Mouse (Mus musculus): ENCODE measurements at regions not wholly inside any gene's neighbourhood (a gene's known extent, or its start where the extent isn't known, plus 50 kb on each side); places are given as distances from the start of the nearest gene placed in this dataset.

GRCm38 (mm10) chr12:90946528-90946918 is 208.3 kb upstream of the Dio2 start:
- no peaks in the 10 kb centered on the region for H3K9me3 ChIP-seq (ENCODE audit: control insufficient read depth, low read length)
- H3K27ac ChIP-seq (replicated peaks in 1 of 2; ENCODE audit: control insufficient read depth in 1 of 2, insufficient read depth in 1 of 2, low read depth in 2 of 2, low read length in 2 of 2), result peak overlapping the region; percentile 92
- H3K36me3 ChIP-seq (ENCODE audit: control insufficient read depth, insufficient read depth, low read length), result no peaks in the 10 kb centered on the region
- peak; percentile 80 for ATAC-seq (ENCODE audit: insufficient number of reproducible peaks, insufficient read depth, low FRiP score, low read depth)
- peak overlapping the region; percentile 46 for H3K4me2 ChIP-seq (ENCODE audit: low read length)
- peaks cover 0 to 4% of the 10 kb centered on the region in 2 experiments; a peak in 1 of 4 replicates for H3K4me1 ChIP-seq (ENCODE audit: control insufficient read depth in 2 of 2, insufficient read depth in 2 of 2, low read length in 2 of 2)
- no peaks in the 10 kb centered on the region for H3K27me3 ChIP-seq (ENCODE audit: control insufficient read depth, insufficient read depth, low read length)
- no peak overlapping the region for H3K9ac ChIP-seq (ENCODE audit: low read length)
- 31% methylated on average over 4 of the region's 4 CpGs for WGBS
- no peak overlapping the region for H3K4me3 ChIP-seq (ENCODE audit: control insufficient read depth in 1 of 2, insufficient read depth in 1 of 2, low read depth in 1 of 2, low read length in 2 of 2)

DNA sequence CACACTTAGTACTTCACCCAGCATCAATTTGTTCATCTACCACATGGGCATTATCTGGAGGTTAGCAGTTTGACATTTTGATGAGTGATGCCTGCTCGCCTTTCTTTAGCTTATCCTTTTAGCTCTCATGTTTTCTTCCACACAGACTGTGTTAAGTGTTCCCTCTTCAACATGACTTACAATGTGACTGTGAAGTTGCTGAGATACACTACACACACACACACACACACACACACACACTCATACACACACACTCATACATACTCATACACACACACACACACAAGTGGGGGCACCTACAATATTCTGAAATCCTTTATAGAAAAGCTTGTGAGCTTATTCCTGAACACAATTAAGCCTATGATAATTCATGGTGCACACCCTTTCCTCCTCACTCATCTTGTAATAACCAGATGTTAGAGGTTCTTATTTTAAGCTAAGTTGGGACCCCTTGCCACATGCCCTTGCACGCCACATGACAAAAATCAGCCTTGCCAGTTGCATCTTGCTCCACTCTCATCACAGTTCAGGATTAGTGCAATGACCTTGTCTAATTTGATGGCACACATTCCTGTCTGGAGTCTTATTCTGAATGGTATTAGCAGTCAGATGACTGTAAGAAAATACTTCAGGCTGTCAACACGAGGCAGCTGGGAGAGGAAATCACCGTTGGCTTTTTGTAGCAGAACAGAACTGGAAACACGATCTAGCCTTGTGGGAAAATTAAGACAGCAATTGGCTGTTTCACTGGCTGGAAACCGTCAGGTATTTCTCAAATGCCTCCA is 207.7 kb upstream of the Dio2 start:
- peak; percentile 88 for ATAC-seq (ENCODE audit: insufficient number of reproducible peaks, insufficient read depth, low FRiP score, low read depth)
- Histone ChIP-seq H3K4me1 (ENCODE audit: control insufficient read depth in 2 of 2, insufficient read depth in 2 of 2, low read length in 2 of 2) (peaks cover 0 to 4% of the 10 kb centered on the region in 2 experiments; a peak in 1 of 4 replicates), H3K36me3 (ENCODE audit: control insufficient read depth, insufficient read depth, low read length) (no peaks in the 10 kb centered on the region), H3K27me3 (ENCODE audit: control insufficient read depth, insufficient read depth, low read length) (no peaks in the 10 kb centered on the region), H3K9me3 (ENCODE audit: control insufficient read depth, low read length) (no peaks in the 10 kb centered on the region), H3K4me3 (ENCODE audit: control insufficient read depth in 1 of 2, insufficient read depth in 1 of 2, low read depth in 1 of 2, low read length in 2 of 2) (no peak overlapping the region), H3K4me2 (ENCODE audit: low read length) (peak overlapping the region; percentile 46), H3K9ac (ENCODE audit: low read length) (no peak overlapping the region), H3K27ac (replicated peaks in 1 of 2; ENCODE audit: control insufficient read depth in 1 of 2, insufficient read depth in 1 of 2, low read depth in 2 of 2, low read length in 2 of 2) (peak overlapping the region; percentile 92)
- WGBS, result 24% methylated on average over 6 of the region's 6 CpGs

DNA sequence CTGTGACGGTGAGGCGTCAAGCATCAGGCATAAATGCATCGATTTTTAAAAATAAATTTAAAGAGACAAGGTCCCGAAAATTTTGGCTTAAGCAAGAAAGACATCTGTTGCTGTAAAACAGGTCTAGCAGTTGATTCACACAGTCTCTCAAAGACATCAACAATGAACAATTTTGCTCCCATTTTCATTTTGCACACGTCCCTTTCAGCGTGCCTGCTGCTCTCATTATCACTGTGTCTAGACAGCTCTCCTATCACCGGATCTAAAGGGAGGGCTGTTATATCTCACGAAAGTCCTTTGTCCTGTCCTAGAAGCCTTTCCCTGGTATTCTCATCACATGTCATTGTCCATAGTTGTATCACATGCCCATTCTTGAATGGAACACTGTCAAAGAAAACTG is 194.4 kb upstream of the Dio2 start:
- no peaks in the 10 kb centered on the region for H3K9me3 ChIP-seq (ENCODE audit: control insufficient read depth, low read length)
- H3K4me3 ChIP-seq (ENCODE audit: control insufficient read depth in 1 of 2, insufficient read depth in 1 of 2, low read depth in 1 of 2, low read length in 2 of 2), result no peak overlapping the region
- H3K27me3 ChIP-seq (ENCODE audit: control insufficient read depth, insufficient read depth, low read length), result no peaks in the 10 kb centered on the region
- H3K4me2 ChIP-seq (ENCODE audit: low read length), result no peak overlapping the region
- no peak overlapping the region for H3K9ac ChIP-seq (ENCODE audit: low read length)
- no peak overlapping the region for H3K27ac ChIP-seq (replicated peaks in 1 of 2; ENCODE audit: control insufficient read depth in 1 of 2, insufficient read depth in 1 of 2, low read depth in 2 of 2, low read length in 2 of 2)
- no peaks in the 10 kb centered on the region for H3K36me3 ChIP-seq (ENCODE audit: control insufficient read depth, insufficient read depth, low read length)
- no peak for ATAC-seq (ENCODE audit: insufficient number of reproducible peaks, insufficient read depth, low FRiP score, low read depth)
- H3K4me1 ChIP-seq (ENCODE audit: control insufficient read depth in 2 of 2, insufficient read depth in 2 of 2, low read length in 2 of 2), result no peaks in the 10 kb centered on the region; a peak in 1 of 4 replicates
- 80% methylated on average over 8 of the region's 8 CpGs for WGBS

GRCm38 (mm10) chr12:90932201-90932600 is 194.0 kb upstream of the Dio2 start:
- no peak overlapping the region for H3K4me3 ChIP-seq (ENCODE audit: control insufficient read depth in 1 of 2, insufficient read depth in 1 of 2, low read depth in 1 of 2, low read length in 2 of 2)
- H3K27me3 ChIP-seq (ENCODE audit: control insufficient read depth, insufficient read depth, low read length), result no peaks in the 10 kb centered on the region
- no peaks in the 10 kb centered on the region for H3K36me3 ChIP-seq (ENCODE audit: control insufficient read depth, insufficient read depth, low read length)
- H3K27ac ChIP-seq (replicated peaks in 1 of 2; ENCODE audit: control insufficient read depth in 1 of 2, insufficient read depth in 1 of 2, low read depth in 2 of 2, low read length in 2 of 2), result no peak overlapping the region
- H3K4me1 ChIP-seq (ENCODE audit: control insufficient read depth in 2 of 2, insufficient read depth in 2 of 2, low read length in 2 of 2), result no peaks in the 10 kb centered on the region; a peak in 1 of 4 replicates
- no peak overlapping the region for H3K4me2 ChIP-seq (ENCODE audit: low read length)
- 93% methylated on average over 5 of the region's 5 CpGs for WGBS
- H3K9me3 ChIP-seq (ENCODE audit: control insufficient read depth, low read length), result no peaks in the 10 kb centered on the region
- no peak for ATAC-seq (ENCODE audit: insufficient number of reproducible peaks, insufficient read depth, low FRiP score, low read depth)
- H3K9ac ChIP-seq (ENCODE audit: low read length), result no peak overlapping the region

GRCm38 (mm10) chr12:90930091-90930715 is 192.0 kb upstream of the Dio2 start:
- Histone ChIP-seq H3K4me3 (ENCODE audit: control insufficient read depth in 1 of 2, insufficient read depth in 1 of 2, low read depth in 1 of 2, low read length in 2 of 2) (no peak overlapping the region), H3K27me3 (ENCODE audit: control insufficient read depth, insufficient read depth, low read length) (no peaks in the 10 kb centered on the region), H3K4me1 (ENCODE audit: control insufficient read depth in 2 of 2, insufficient read depth in 2 of 2, low read length in 2 of 2) (no peaks in the 10 kb centered on the region; a peak in 1 of 4 replicates), H3K9ac (ENCODE audit: low read length) (no peak overlapping the region), H3K4me2 (ENCODE audit: low read length) (no peak overlapping the region), H3K27ac (replicated peaks in 1 of 2; ENCODE audit: control insufficient read depth in 1 of 2, insufficient read depth in 1 of 2, low read depth in 2 of 2, low read length in 2 of 2) (no peak overlapping the region), H3K36me3 (ENCODE audit: control insufficient read depth, insufficient read depth, low read length) (no peaks in the 10 kb centered on the region), H3K9me3 (ENCODE audit: control insufficient read depth, low read length) (no peaks in the 10 kb centered on the region)
- 76% methylated on average over 6 of the region's 6 CpGs for WGBS
- ATAC-seq (ENCODE audit: insufficient number of reproducible peaks, insufficient read depth, low FRiP score, low read depth), result no peak

DNA sequence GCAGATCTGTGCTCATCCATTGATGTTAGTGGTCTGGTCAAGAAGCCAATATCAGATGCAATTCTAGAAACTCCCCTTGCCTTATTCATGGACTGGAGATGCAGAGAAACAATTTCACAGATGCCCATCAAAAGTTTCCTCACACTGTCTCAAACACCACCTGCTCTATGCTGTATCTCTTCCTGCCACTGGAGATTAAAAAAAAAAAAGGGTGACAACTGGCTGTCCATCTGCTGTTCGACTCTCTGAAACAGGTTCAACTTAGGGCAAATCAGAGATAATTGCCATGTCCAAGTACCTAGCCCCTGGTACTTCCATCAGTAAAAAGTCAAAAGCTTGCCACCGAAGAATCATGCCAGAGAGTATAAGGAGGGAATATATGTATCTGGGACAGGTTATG is 185.4 kb upstream of the Dio2 start:
- Histone ChIP-seq H3K27ac (replicated peaks in 1 of 2; ENCODE audit: control insufficient read depth in 1 of 2, insufficient read depth in 1 of 2, low read depth in 2 of 2, low read length in 2 of 2) (no peak overlapping the region), H3K36me3 (ENCODE audit: control insufficient read depth, insufficient read depth, low read length) (no peaks in the 10 kb centered on the region), H3K4me1 (ENCODE audit: control insufficient read depth in 2 of 2, insufficient read depth in 2 of 2, low read length in 2 of 2) (no peaks in the 10 kb centered on the region; a peak in 2 of 4 replicates), H3K4me3 (ENCODE audit: control insufficient read depth in 1 of 2, insufficient read depth in 1 of 2, low read depth in 1 of 2, low read length in 2 of 2) (no peak overlapping the region), H3K4me2 (ENCODE audit: low read length) (no peak overlapping the region), H3K9me3 (ENCODE audit: control insufficient read depth, low read length) (no peaks in the 10 kb centered on the region), H3K9ac (ENCODE audit: low read length) (no peak overlapping the region), H3K27me3 (ENCODE audit: control insufficient read depth, insufficient read depth, low read length) (no peaks in the 10 kb centered on the region)
- ATAC-seq (ENCODE audit: insufficient number of reproducible peaks, insufficient read depth, low FRiP score, low read depth), result no peak
- 79% methylated on average over 2 of the region's 2 CpGs for WGBS

- whole genome bisulfite sequencing, result 38% methylated on average over 3 of the region's 3 CpGs
- no peaks in the 10 kb centered on the region for H3K9me3 ChIP-seq (ENCODE audit: control insufficient read depth, low read length)
- no peak overlapping the region for H3K27ac ChIP-seq (replicated peaks in 1 of 2; ENCODE audit: control insufficient read depth in 1 of 2, insufficient read depth in 1 of 2, low read depth in 2 of 2, low read length in 2 of 2)
- H3K4me1 ChIP-seq (ENCODE audit: control insufficient read depth in 2 of 2, insufficient read depth in 2 of 2, low read length in 2 of 2), result no peaks in the 10 kb centered on the region; a peak in 1 of 4 replicates
- no peaks in the 10 kb centered on the region for H3K36me3 ChIP-seq (ENCODE audit: control insufficient read depth, insufficient read depth, low read length)
- H3K27me3 ChIP-seq (ENCODE audit: control insufficient read depth, insufficient read depth, low read length), result no peaks in the 10 kb centered on the region
- no peak overlapping the region for H3K4me3 ChIP-seq (ENCODE audit: control insufficient read depth in 1 of 2, insufficient read depth in 1 of 2, low read depth in 1 of 2, low read length in 2 of 2)
- no peak overlapping the region for H3K9ac ChIP-seq (ENCODE audit: low read length)
- no peak for ATAC-seq (ENCODE audit: insufficient number of reproducible peaks, insufficient read depth, low FRiP score, low read depth)
- no peak overlapping the region for H3K4me2 ChIP-seq (ENCODE audit: low read length)
Measured at GRCm38 (mm10) chr12:90923148-90923547, 184.9 kb upstream of the Dio2 start.

All from heart, embryonic 14.5 days (tissue).